Mouse (Mus musculus): ENCODE measurements around the gene Adgrg7. TPM values are rescaled to one million over a fixed set of nuclear protein-coding genes. Genes with fewer than 3 reads are reported as not detected.

Gene Adgrg7
- polyA plus RNA-seq, 1 experiment = not detected

GRCm38 (mm10) chr16:56681010-56681645 is 114.5 kb downstream of the Adgrg7 start:
- H3ac ChIP-seq (ENCODE audit: control insufficient read depth, insufficient read length, low read depth) = no peak overlapping the region
- H3K79me3 ChIP-seq (ENCODE audit: low read depth) = no peaks in the 10 kb centered on the region
- H3K36me3 ChIP-seq (ENCODE audit: control insufficient read depth, insufficient read depth) = peaks cover 9% of the 10 kb centered on the region
- TF ChIP-seq MYOG (IDR thresholded peaks at IDR 0.05; ENCODE audit: control insufficient read depth, extremely low read depth, insufficient read length) (no peak), FOSL1 (IDR thresholded peaks at IDR 0.05; ENCODE audit: insufficient read depth, low read length, poor library complexity, severe bottlenecking) (no peak), CTCF (IDR thresholded peaks at IDR 0.05; ENCODE audit: control insufficient read depth, insufficient read depth, insufficient read length) (no peak), USF1 (IDR thresholded peaks at IDR 0.05; ENCODE audit: low read depth) (no peak)
- H3K4me3 ChIP-seq (ENCODE audit: insufficient read depth, poor library complexity, severe bottlenecking) = no peak overlapping the region
- no peaks in the 10 kb centered on the region for H3K79me2 ChIP-seq (ENCODE audit: control insufficient read depth, insufficient read depth)
- H3K27me3 ChIP-seq (ENCODE audit: control insufficient read depth, insufficient read depth, insufficient read length) = no peaks in the 10 kb centered on the region

DNA sequence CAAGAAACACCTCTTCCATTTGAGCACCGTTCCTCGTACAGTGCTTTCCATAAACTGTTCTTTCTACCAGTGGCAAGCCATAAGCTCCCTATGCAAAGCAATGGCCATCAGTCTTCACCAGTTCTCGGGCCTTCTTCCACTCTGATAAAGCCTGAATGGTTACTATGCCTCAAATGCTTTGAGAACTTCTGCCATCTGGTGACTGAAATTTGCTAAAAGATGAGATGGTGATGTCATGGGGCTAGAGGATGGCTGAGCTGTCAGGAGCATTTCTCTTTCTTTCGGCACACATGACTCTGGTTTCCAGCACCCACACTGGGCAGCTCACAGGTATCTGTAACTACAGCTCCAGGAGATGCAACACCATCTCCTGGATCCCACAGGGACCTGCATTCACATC is 118.5 kb downstream of the Adgrg7 start:
- Histone ChIP-seq H3ac (ENCODE audit: control insufficient read depth, insufficient read length, low read depth) (no peak overlapping the region), H3K27me3 (ENCODE audit: control insufficient read depth, insufficient read depth, insufficient read length) (no peaks in the 10 kb centered on the region), H3K4me3 (ENCODE audit: insufficient read depth, poor library complexity, severe bottlenecking) (no peak overlapping the region), H3K79me2 (ENCODE audit: control insufficient read depth, insufficient read depth) (no peaks in the 10 kb centered on the region), H3K36me3 (ENCODE audit: control insufficient read depth, insufficient read depth) (no peaks in the 10 kb centered on the region), H3K79me3 (ENCODE audit: low read depth) (no peaks in the 10 kb centered on the region)
- TF ChIP-seq FOSL1 (IDR thresholded peaks at IDR 0.05; ENCODE audit: insufficient read depth, low read length, poor library complexity, severe bottlenecking) (no peak), MYOG (IDR thresholded peaks at IDR 0.05; ENCODE audit: control insufficient read depth, extremely low read depth, insufficient read length) (no peak)

Other genes starting within 250 kb of the Adgrg7 start
- gene Tfg, start 78.4 kb downstream of the Adgrg7 start, polyA plus RNA-seq (2012; fragmentation: generic; extraction: Trizol) = 44.3 TPM
- 0.04 TPM for gene Tmem45a, start 90.3 kb upstream of the Adgrg7 start, polyA plus RNA-seq (2012; fragmentation: generic; extraction: Trizol)
- gene Lnp1, start 132.2 kb upstream of the Adgrg7 start, polyA plus RNA-seq (2012; fragmentation: generic; extraction: Trizol) = not detected

All from C2C12 (cell line).